Mouse (Mus musculus): Measurements from ENCODE around the gene Ccdc163. TPM values are rescaled to one million over a fixed set of nuclear protein-coding genes. Genes with fewer than 3 reads are reported as not detected.

Gene Ccdc163
- polyA plus RNA-seq, 1 experiment from 2014 or later = 25.1 TPM

GRCm38 (mm10) chr4:116689309-116689876 is 18.9 kb upstream of the Ccdc163 start:
- Histone ChIP-seq H3K27ac (ENCODE audit: low read depth, low read length) (no peak overlapping the region), H3K27me3 (replicated peaks; ENCODE audit: control insufficient read depth, insufficient read depth, low read length) (no peaks in the 10 kb centered on the region), H3K4me2 (no peak overlapping the region), H3K4me1 (replicated peaks; ENCODE audit: control insufficient read depth, insufficient read depth, low read length) (peaks cover 18% of the 10 kb centered on the region), H3K4me3 (ENCODE audit: low read depth, low read length) (no peak overlapping the region), H3K36me3 (ENCODE audit: control insufficient read depth, insufficient read depth, low read length) (peaks cover 31% of the 10 kb centered on the region), H3K9ac (ENCODE audit: low read depth, low read length) (no peak overlapping the region), H3K9me3 (ENCODE audit: control insufficient read depth, low read length) (no peaks in the 10 kb centered on the region)
- no peak for ATAC-seq (replicated peaks; ENCODE audit: low FRiP score)
- WGBS = 87% methylated on average over 4 of the region's 4 CpGs
- no peak for DNase-seq (ENCODE audit: low spot score)

- H3K4me3 ChIP-seq (ENCODE audit: low read depth, low read length) = no peak overlapping the region
- H3K27ac ChIP-seq (ENCODE audit: low read depth, low read length) = no peak overlapping the region
- no peak overlapping the region for H3K4me2 ChIP-seq
- DNase-seq (ENCODE audit: low spot score) (no peak), ATAC-seq (replicated peaks; ENCODE audit: low FRiP score) (no peak)
- peaks cover 45% of the 10 kb centered on the region for H3K36me3 ChIP-seq (ENCODE audit: control insufficient read depth, insufficient read depth, low read length)
- WGBS = 79% methylated on average over 2 of the region's 2 CpGs
- H3K4me1 ChIP-seq (replicated peaks; ENCODE audit: control insufficient read depth, insufficient read depth, low read length) = peaks cover 2% of the 10 kb centered on the region
- no peaks in the 10 kb centered on the region for H3K27me3 ChIP-seq (replicated peaks; ENCODE audit: control insufficient read depth, insufficient read depth, low read length)
- no peaks in the 10 kb centered on the region for H3K9me3 ChIP-seq (ENCODE audit: control insufficient read depth, low read length)
- no peak overlapping the region for H3K9ac ChIP-seq (ENCODE audit: low read depth, low read length)
These were observed 16.2 kb upstream of the Ccdc163 start for GRCm38 (mm10) chr4:116692146-116692545.

- WGBS = 89% methylated on average over 2 of the region's 2 CpGs
- peaks cover 47% of the 10 kb centered on the region for H3K36me3 ChIP-seq (ENCODE audit: control insufficient read depth, insufficient read depth, low read length)
These were observed 14.5 kb upstream of the Ccdc163 start for GRCm38 (mm10) chr4:116693785-116694184.

GRCm38 (mm10) chr4:116698693-116699342 is 9.5 kb upstream of the Ccdc163 start:
- H3K9me3 ChIP-seq (ENCODE audit: control insufficient read depth, low read length) = no peaks in the 10 kb centered on the region
- H3K4me1 ChIP-seq (replicated peaks; ENCODE audit: control insufficient read depth, insufficient read depth, low read length) = no peaks in the 10 kb centered on the region
- 60% methylated on average over 2 of the region's 2 CpGs for WGBS
- no peak overlapping the region for H3K27ac ChIP-seq (ENCODE audit: low read depth, low read length)
- ATAC-seq (replicated peaks; ENCODE audit: low FRiP score) (no peak), DNase-seq (ENCODE audit: low spot score) (no peak)
- H3K36me3 ChIP-seq (ENCODE audit: control insufficient read depth, insufficient read depth, low read length) = peaks cover 30% of the 10 kb centered on the region
- no peak overlapping the region for H3K4me3 ChIP-seq (ENCODE audit: low read depth, low read length)
- H3K4me2 ChIP-seq = no peak overlapping the region
- no peak overlapping the region for H3K9ac ChIP-seq (ENCODE audit: low read depth, low read length)
- no peaks in the 10 kb centered on the region for H3K27me3 ChIP-seq (replicated peaks; ENCODE audit: control insufficient read depth, insufficient read depth, low read length)

More at GRCm38 (mm10) chr4:116693785-116694184, 14.5 kb upstream of the Ccdc163 start:
- no peak overlapping the region for H3K4me2 ChIP-seq
- no peaks in the 10 kb centered on the region for H3K9me3 ChIP-seq (ENCODE audit: control insufficient read depth, low read length)
- no peaks in the 10 kb centered on the region for H3K27me3 ChIP-seq (replicated peaks; ENCODE audit: control insufficient read depth, insufficient read depth, low read length)
- H3K27ac ChIP-seq (ENCODE audit: low read depth, low read length) = no peak overlapping the region
- H3K4me1 ChIP-seq (replicated peaks; ENCODE audit: control insufficient read depth, insufficient read depth, low read length) = no peaks in the 10 kb centered on the region
- DNase-seq (ENCODE audit: low spot score) = no peak
- H3K4me3 ChIP-seq (ENCODE audit: low read depth, low read length) = no peak overlapping the region
- no peak for ATAC-seq (replicated peaks; ENCODE audit: low FRiP score)
- no peak overlapping the region for H3K9ac ChIP-seq (ENCODE audit: low read depth, low read length)

- Histone ChIP-seq H3K27me3 (replicated peaks; ENCODE audit: control insufficient read depth, insufficient read depth, low read length) (no peaks in the 10 kb centered on the region), H3K4me2 (no peak overlapping the region), H3K36me3 (ENCODE audit: control insufficient read depth, insufficient read depth, low read length) (peaks cover 19% of the 10 kb centered on the region; the same call in 1 of the 2 replicates), H3K9ac (ENCODE audit: low read depth, low read length) (no peak overlapping the region), H3K4me1 (replicated peaks; ENCODE audit: control insufficient read depth, insufficient read depth, low read length) (no peaks in the 10 kb centered on the region), H3K9me3 (ENCODE audit: control insufficient read depth, low read length) (no peaks in the 10 kb centered on the region), H3K4me3 (ENCODE audit: low read depth, low read length) (no peak overlapping the region), H3K27ac (ENCODE audit: low read depth, low read length) (no peak overlapping the region)
- DNase-seq (ENCODE audit: low spot score) (no peak), ATAC-seq (replicated peaks; ENCODE audit: low FRiP score) (no peak)
- 81% methylated on average over 1 of the region's 1 CpGs for WGBS
These were observed 7.3 kb upstream of the Ccdc163 start for GRCm38 (mm10) chr4:116700964-116701363.

GRCm38 (mm10) chr4:116703804-116704203 is 4.5 kb upstream of the Ccdc163 start:
- H3K9ac ChIP-seq (ENCODE audit: low read depth, low read length) = no peak overlapping the region
- WGBS = 36% methylated on average over 6 of the region's 6 CpGs
- H3K4me1 ChIP-seq (replicated peaks; ENCODE audit: control insufficient read depth, insufficient read depth, low read length) = peaks cover 5% of the 10 kb centered on the region; the same call in 1 of the 2 replicates
- DNase-seq (ENCODE audit: low spot score) = peak; percentile 76
- no peak for ATAC-seq (replicated peaks; ENCODE audit: low FRiP score)
- H3K4me2 ChIP-seq = no peak overlapping the region
- no peaks in the 10 kb centered on the region for H3K27me3 ChIP-seq (replicated peaks; ENCODE audit: control insufficient read depth, insufficient read depth, low read length)
- no peak overlapping the region for H3K4me3 ChIP-seq (ENCODE audit: low read depth, low read length)
- peaks cover 12% of the 10 kb centered on the region; the same call in 1 of the 2 replicates for H3K36me3 ChIP-seq (ENCODE audit: control insufficient read depth, insufficient read depth, low read length)
- no peak overlapping the region for H3K27ac ChIP-seq (ENCODE audit: low read depth, low read length)
- H3K9me3 ChIP-seq (ENCODE audit: control insufficient read depth, low read length) = no peaks in the 10 kb centered on the region

GRCm38 (mm10) chr4:116707666-116708065 is 643 bp upstream of the Ccdc163 start:
- 12% methylated on average over 9 of the region's 9 CpGs for WGBS
- Histone ChIP-seq H3K9me3 (ENCODE audit: control insufficient read depth, low read length) (no peaks in the 10 kb centered on the region), H3K27me3 (replicated peaks; ENCODE audit: control insufficient read depth, insufficient read depth, low read length) (no peaks in the 10 kb centered on the region), H3K27ac (ENCODE audit: low read depth, low read length) (no peak overlapping the region), H3K36me3 (ENCODE audit: control insufficient read depth, insufficient read depth, low read length) (peaks cover 5% of the 10 kb centered on the region; the same call in 1 of the 2 replicates), H3K9ac (ENCODE audit: low read depth, low read length) (peak overlapping the region; percentile 76), H3K4me1 (replicated peaks; ENCODE audit: control insufficient read depth, insufficient read depth, low read length) (peaks cover 5% of the 10 kb centered on the region; the same call in 1 of the 2 replicates), H3K4me2 (peak overlapping the region; percentile 70), H3K4me3 (ENCODE audit: low read depth, low read length) (peak overlapping the region; percentile 56)
- no peak for DNase-seq (ENCODE audit: low spot score)
- no peak; the same call in 1 of the 2 replicates for ATAC-seq (replicated peaks; ENCODE audit: low FRiP score)

- no peaks in the 10 kb centered on the region for H3K9me3 ChIP-seq (ENCODE audit: control insufficient read depth, low read length)
- DNase-seq (ENCODE audit: low spot score) = no peak
- H3K27ac ChIP-seq (ENCODE audit: low read depth, low read length) = 0 out of 2 replicates have a peak overlapping the region, but pooled peaks have one; percentile 3
- no peaks in the 10 kb centered on the region for H3K27me3 ChIP-seq (replicated peaks; ENCODE audit: control insufficient read depth, insufficient read depth, low read length)
- H3K36me3 ChIP-seq (ENCODE audit: control insufficient read depth, insufficient read depth, low read length) = peaks cover 6% of the 10 kb centered on the region; the same call in 1 of the 2 replicates
- 7% methylated on average over 9 of the region's 9 CpGs for WGBS
- H3K9ac ChIP-seq (ENCODE audit: low read depth, low read length) = peak overlapping the region; percentile 62
- H3K4me3 ChIP-seq (ENCODE audit: low read depth, low read length) = peak overlapping the region; percentile 56
- H3K4me2 ChIP-seq = peak overlapping the region; percentile 70
- peaks cover 5% of the 10 kb centered on the region; the same call in 1 of the 2 replicates for H3K4me1 ChIP-seq (replicated peaks; ENCODE audit: control insufficient read depth, insufficient read depth, low read length)
- peak; percentile 1; the same call in 1 of the 2 replicates for ATAC-seq (replicated peaks; ENCODE audit: low FRiP score)
These were observed 582 bp downstream of the Ccdc163 start for GRCm38 (mm10) chr4:116708791-116709390.
